Mouse (Mus musculus): Measurements from ENCODE around the gene Tcam1. TPM values are rescaled to one million over a fixed set of nuclear protein-coding genes. Genes with fewer than 3 reads are reported as not detected.

Tcam1 gene
- polyA plus RNA-seq, 1 experiment from 2014 or later = 0.15 TPM

- H3K27me3 ChIP-seq = no peaks in the 10 kb centered on the region
- H3K36me3 ChIP-seq = no peaks in the 10 kb centered on the region
- H3K4me3 ChIP-seq = no peak overlapping the region
- H3K9ac ChIP-seq = no peak overlapping the region
- H3K9me3 ChIP-seq (replicated peaks) = no peaks in the 10 kb centered on the region
- 88% methylated on average over 9 of the region's 9 CpGs for WGBS
- ATAC-seq (ENCODE audit: low FRiP score) = no peak
- H3K4me2 ChIP-seq (replicated peaks) = no peak overlapping the region
- H3K4me1 ChIP-seq = no peaks in the 10 kb centered on the region
- no peak overlapping the region for H3K27ac ChIP-seq
Measured at GRCm38 (mm10) chr11:106306758-106307157, 30.3 kb downstream of the Tcam1 start.

DNA sequence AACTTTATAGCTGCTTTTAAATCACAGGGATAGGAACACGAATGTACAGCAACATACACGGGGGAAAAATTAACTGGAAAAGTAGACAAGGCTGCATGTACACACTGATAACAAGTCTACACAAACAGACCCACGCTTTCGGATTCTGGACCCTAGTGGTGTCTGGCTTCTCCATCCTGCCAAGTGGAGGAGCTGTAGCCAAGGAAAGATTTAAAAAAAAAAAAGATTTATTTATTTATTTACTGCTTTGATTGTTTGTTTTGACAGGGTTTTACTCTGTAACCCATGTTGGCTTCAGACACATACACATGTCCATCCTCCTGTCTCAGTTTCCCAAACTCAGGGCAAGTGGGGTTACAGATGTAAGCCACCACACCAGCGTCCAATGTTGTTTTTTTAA, 31.0 kb downstream of the Tcam1 start:
- Histone ChIP-seq H3K27ac (no peak overlapping the region), H3K27me3 (no peaks in the 10 kb centered on the region), H3K4me2 (replicated peaks) (no peak overlapping the region), H3K4me1 (no peaks in the 10 kb centered on the region), H3K4me3 (no peak overlapping the region), H3K9me3 (replicated peaks) (no peaks in the 10 kb centered on the region), H3K36me3 (no peaks in the 10 kb centered on the region), H3K9ac (no peak overlapping the region)
- 77% methylated on average over 5 of the region's 5 CpGs for WGBS
- ATAC-seq (ENCODE audit: low FRiP score) = no peak

GRCm38 (mm10) chr11:106308162-106308561, 31.7 kb downstream of the Tcam1 start:
- Histone ChIP-seq H3K9me3 (replicated peaks) (no peaks in the 10 kb centered on the region), H3K4me1 (no peaks in the 10 kb centered on the region), H3K27me3 (no peaks in the 10 kb centered on the region), H3K9ac (no peak overlapping the region), H3K27ac (no peak overlapping the region), H3K4me3 (no peak overlapping the region), H3K36me3 (no peaks in the 10 kb centered on the region), H3K4me2 (replicated peaks) (no peak overlapping the region)
- 85% methylated on average over 11 of the region's 11 CpGs for WGBS
- no peak for ATAC-seq (ENCODE audit: low FRiP score)

GRCm38 (mm10) chr11:106310123-106310522, 33.7 kb downstream of the Tcam1 start:
- Histone ChIP-seq H3K36me3 (no peaks in the 10 kb centered on the region), H3K9ac (no peak overlapping the region), H3K9me3 (replicated peaks) (no peaks in the 10 kb centered on the region), H3K4me3 (no peak overlapping the region), H3K4me2 (replicated peaks) (no peak overlapping the region), H3K27me3 (no peaks in the 10 kb centered on the region), H3K27ac (no peak overlapping the region), H3K4me1 (0 out of 2 replicates have a peak, but pooled peaks cover 8% of the 10 kb centered on the region)
- no peak for ATAC-seq (ENCODE audit: low FRiP score)
- 68% methylated on average over 5 of the region's 5 CpGs for WGBS

GRCm38 (mm10) chr11:106313533-106313932, 37.1 kb downstream of the Tcam1 start:
- ATAC-seq (ENCODE audit: low FRiP score) = no peak
- Histone ChIP-seq H3K27ac (no peak overlapping the region), H3K9me3 (replicated peaks) (no peaks in the 10 kb centered on the region), H3K4me3 (no peak overlapping the region), H3K9ac (no peak overlapping the region), H3K36me3 (no peaks in the 10 kb centered on the region), H3K27me3 (no peaks in the 10 kb centered on the region), H3K4me2 (replicated peaks) (no peak overlapping the region), H3K4me1 (0 out of 2 replicates have a peak, but pooled peaks cover 10% of the 10 kb centered on the region)
- 64% methylated on average over 5 of the region's 5 CpGs for WGBS

DNA sequence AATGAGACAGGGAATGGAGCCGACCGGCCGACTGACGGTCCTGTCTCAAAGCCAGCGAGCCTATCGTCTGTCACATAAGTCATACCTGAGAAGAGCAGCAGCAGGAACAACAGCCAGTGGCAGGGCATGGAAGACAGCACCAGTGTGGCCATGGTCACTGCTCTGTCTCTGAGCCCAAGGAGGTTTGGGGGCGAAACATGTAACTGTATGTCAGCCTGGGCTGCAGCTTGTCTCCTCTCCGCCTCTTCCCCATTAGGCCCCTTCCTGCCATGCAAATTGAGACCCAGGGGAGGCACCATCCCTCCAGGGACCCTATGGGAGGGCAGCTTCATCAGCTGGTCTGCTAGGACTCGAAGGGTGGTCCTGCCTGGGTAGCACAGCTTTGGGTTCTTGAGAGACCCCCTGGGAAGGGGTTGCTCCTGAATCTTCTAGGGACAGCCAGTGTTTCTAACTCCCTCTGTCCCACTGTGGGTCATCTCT, 37.9 kb downstream of the Tcam1 start, which contains the start of gene Cd79b:
Gene Cd79b (minus strand): TSS at position 430 of the 480 bp plus-strand sequence.
- H3K4me2 ChIP-seq (replicated peaks) = no peak within 1 kb of the TSS
- ATAC-seq (ENCODE audit: low FRiP score) = no peak
- H3K9ac ChIP-seq = no peak within 1 kb of the TSS
- H3K9me3 ChIP-seq (replicated peaks) = no peaks in the 10 kb centered on the region
- 0 out of 2 replicates have a peak, but pooled peaks cover 12% of the 10 kb centered on the region for H3K4me1 ChIP-seq
- 64% methylated on average over 9 of the region's 9 CpGs for WGBS
- H3K27me3 ChIP-seq = no peaks in the 10 kb centered on the region
- H3K4me3 ChIP-seq = no peak within 1 kb of the TSS
- H3K36me3 ChIP-seq = no peaks in the 10 kb centered on the region
- no peak within 1 kb of the TSS for H3K27ac ChIP-seq

GRCm38 (mm10) chr11:106316416-106316815, 39.9 kb downstream of the Tcam1 start:
- no peak overlapping the region for H3K27ac ChIP-seq
- H3K27me3 ChIP-seq = no peaks in the 10 kb centered on the region
- no peak for ATAC-seq (ENCODE audit: low FRiP score)
- H3K36me3 ChIP-seq = no peaks in the 10 kb centered on the region
- no peak overlapping the region for H3K4me2 ChIP-seq (replicated peaks)
- H3K4me1 ChIP-seq = 0 out of 2 replicates have a peak, but pooled peaks cover 12% of the 10 kb centered on the region
- H3K9ac ChIP-seq = no peak overlapping the region
- no peak overlapping the region for H3K4me3 ChIP-seq
- 72% methylated on average over 1 of the region's 1 CpGs for WGBS
- H3K9me3 ChIP-seq (replicated peaks) = no peaks in the 10 kb centered on the region

DNA sequence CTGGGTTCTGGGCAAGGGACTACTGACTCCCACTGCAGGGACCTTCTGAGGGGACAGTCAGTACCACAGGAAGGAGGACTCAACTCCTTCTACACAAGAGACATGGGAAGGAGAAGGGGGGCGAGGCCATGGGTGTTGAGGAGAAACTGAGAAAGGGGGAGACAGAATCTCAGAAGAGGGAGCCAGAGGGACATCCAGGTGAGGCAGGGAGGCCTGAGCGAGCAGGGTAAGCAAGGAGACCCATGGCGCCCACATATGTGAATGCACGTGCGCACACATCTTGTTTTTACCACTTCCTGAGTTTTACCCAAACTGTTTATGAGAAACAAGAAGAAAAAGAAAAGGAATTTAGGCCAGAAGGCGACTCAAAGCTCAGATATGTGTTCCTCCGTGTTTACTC, 41.3 kb downstream of the Tcam1 start:
- Histone ChIP-seq H3K27ac (no peak overlapping the region), H3K4me3 (no peak overlapping the region), H3K9me3 (replicated peaks) (no peaks in the 10 kb centered on the region), H3K27me3 (no peaks in the 10 kb centered on the region), H3K4me2 (replicated peaks) (no peak overlapping the region), H3K4me1 (0 out of 2 replicates have a peak, but pooled peaks cover 12% of the 10 kb centered on the region), H3K36me3 (no peaks in the 10 kb centered on the region), H3K9ac (no peak overlapping the region)
- no peak for ATAC-seq (ENCODE audit: low FRiP score)
- WGBS = 84% methylated on average over 7 of the region's 7 CpGs

- WGBS = 73% methylated on average over 21 of the region's 21 CpGs
- H3K4me1 ChIP-seq = 0 out of 2 replicates have a peak, but pooled peaks cover 9% of the 10 kb centered on the region
Measured at GRCm38 (mm10) chr11:106318406-106319366, 42.2 kb downstream of the Tcam1 start.

GRCm38 (mm10) chr11:106324858-106325257, 48.4 kb downstream of the Tcam1 start:
- Histone ChIP-seq H3K4me1 (no peaks in the 10 kb centered on the region), H3K4me3 (no peak overlapping the region), H3K9ac (no peak overlapping the region; the same call in 1 of the 2 replicates), H3K27me3 (no peaks in the 10 kb centered on the region), H3K36me3 (no peaks in the 10 kb centered on the region), H3K4me2 (replicated peaks) (no peak overlapping the region), H3K9me3 (replicated peaks) (no peaks in the 10 kb centered on the region), H3K27ac (no peak overlapping the region)
- ATAC-seq (ENCODE audit: low FRiP score) = no peak
- 71% methylated on average over 5 of the region's 5 CpGs for WGBS

More at GRCm38 (mm10) chr11:106318406-106319366, 42.2 kb downstream of the Tcam1 start:
- Histone ChIP-seq H3K9ac (no peak overlapping the region), H3K9me3 (replicated peaks) (no peaks in the 10 kb centered on the region), H3K27ac (no peak overlapping the region), H3K36me3 (no peaks in the 10 kb centered on the region), H3K27me3 (no peaks in the 10 kb centered on the region), H3K4me3 (no peak overlapping the region), H3K4me2 (replicated peaks) (no peak overlapping the region)
- no peak for ATAC-seq (ENCODE audit: low FRiP score)

GRCm38 (mm10) chr11:106325566-106326206, 49.2 kb downstream of the Tcam1 start:
- Histone ChIP-seq H3K4me3 (no peak overlapping the region), H3K36me3 (no peaks in the 10 kb centered on the region), H3K9me3 (replicated peaks) (no peaks in the 10 kb centered on the region; the same call in 1 of the 2 replicates), H3K9ac (no peak overlapping the region), H3K4me1 (no peaks in the 10 kb centered on the region), H3K4me2 (replicated peaks) (no peak overlapping the region), H3K27me3 (no peaks in the 10 kb centered on the region), H3K27ac (no peak overlapping the region)
- 72% methylated on average over 8 of the region's 8 CpGs for WGBS
- no peak for ATAC-seq (ENCODE audit: low FRiP score)

- H3K9me3 ChIP-seq (replicated peaks) = no peaks in the 10 kb centered on the region; the same call in 1 of the 2 replicates
- no peak overlapping the region for H3K27ac ChIP-seq
- 90% methylated on average over 8 of the region's 8 CpGs for WGBS
- no peak overlapping the region for H3K4me3 ChIP-seq
- H3K36me3 ChIP-seq = no peaks in the 10 kb centered on the region
- no peak overlapping the region for H3K9ac ChIP-seq
- no peaks in the 10 kb centered on the region for H3K27me3 ChIP-seq
- H3K4me2 ChIP-seq (replicated peaks) = no peak overlapping the region
- H3K4me1 ChIP-seq = no peaks in the 10 kb centered on the region
- no peak for ATAC-seq (ENCODE audit: low FRiP score)
Measured at GRCm38 (mm10) chr11:106326475-106326874, 50.0 kb downstream of the Tcam1 start.

Data from hindbrain, embryonic 12.5 days (tissue).